Mouse (Mus musculus): ENCODE data around the gene Notum.

The Notum gene

DNA sequence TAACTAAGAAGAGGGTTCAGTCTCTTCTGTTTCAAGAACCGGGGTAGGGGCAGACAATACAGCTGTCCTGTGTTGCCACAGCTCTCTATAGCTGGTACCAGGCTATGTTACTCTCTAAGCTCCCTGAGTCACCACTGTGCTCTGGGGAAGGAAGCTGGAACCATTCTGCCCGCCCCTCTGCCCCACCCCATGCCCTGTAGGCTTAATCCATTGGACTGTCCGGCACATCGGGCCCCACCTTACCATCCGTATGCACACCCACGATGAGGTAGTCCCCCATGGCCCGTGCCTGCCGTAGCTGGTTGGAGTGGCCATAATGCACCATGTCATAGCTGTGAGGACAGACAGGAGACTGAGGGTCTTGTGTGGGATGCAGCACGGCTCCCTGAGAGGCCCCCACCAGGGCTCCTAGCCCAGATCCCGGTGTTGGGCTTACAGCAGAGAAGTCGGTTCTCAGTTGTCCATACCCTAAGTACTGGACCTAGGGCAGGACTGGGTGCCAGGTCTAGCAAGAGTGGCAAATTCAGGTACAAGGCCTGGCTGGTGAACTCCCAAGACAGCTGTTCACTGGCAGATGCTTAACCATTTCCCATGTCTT, 45.3 kb downstream of the Notum start:
- DNase-seq: peak in 1 of 2 experiments; percentile 8

DNA sequence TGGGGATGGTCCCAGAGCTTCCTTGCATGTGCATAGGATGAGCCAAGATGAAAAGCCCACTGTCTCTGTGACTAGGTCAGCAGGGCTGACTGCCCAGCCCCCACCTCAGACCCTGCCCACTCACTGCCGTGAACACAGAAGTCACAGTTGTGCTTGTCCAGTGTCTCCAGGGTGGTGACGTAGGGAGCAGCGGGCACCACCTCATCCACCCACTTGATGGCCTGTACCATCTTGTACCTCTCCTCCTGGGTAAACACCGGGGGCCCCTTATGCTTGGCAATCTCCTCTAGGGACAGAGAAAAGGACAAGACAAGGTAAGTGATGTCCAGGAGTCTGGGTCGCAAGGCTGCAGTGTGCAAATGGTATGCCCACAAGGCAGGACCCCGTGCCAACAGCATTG, 45.8 kb downstream of the Notum start:
- DNase-seq: no peak

DNA sequence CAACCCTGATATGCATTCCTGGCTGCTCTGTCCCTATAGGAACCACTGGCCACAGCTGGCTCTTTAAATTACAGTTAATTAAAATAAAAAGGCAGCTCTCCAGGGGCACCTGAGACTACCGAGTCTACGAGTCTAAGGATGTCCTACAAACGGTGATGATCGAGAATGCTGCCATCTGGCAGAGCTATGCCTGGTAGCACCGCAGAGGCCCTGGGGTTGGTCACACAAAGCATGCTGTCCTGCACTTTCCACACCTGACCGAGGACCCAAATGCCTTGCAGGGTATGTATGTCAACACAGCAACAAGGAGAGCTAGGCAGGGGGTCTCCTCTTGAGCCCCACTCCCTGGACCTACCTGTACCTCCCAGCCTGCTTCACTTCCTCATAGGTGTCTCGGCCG, 47.0 kb downstream of the Notum start:
- DNase-seq: peak in 1 of 2 experiments; percentile 6

DNA sequence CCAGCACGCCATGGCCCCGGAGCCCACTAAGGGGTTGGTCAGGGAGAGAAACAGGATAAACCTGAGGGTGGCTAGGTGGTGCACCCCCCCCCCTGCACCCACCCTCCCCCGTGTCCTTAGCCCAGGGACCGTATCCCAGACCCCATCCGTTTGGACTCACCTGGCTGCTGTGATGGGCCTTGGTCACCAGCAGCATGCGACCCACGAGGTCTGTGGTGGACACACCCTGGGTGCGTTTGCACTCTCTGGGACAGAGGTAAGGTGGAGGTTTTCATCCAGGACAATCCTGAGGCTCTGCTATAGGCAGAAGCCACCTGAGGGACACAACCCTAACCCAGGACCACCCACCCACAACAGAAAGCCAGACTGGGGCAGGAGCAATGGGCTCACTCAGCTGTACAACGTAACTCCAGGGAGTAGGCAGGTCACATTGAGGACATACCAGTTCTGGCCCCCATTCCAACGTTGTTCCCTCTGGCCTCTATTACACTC, 47.4 kb downstream of the Notum start:
- no peak for DNase-seq

DNA sequence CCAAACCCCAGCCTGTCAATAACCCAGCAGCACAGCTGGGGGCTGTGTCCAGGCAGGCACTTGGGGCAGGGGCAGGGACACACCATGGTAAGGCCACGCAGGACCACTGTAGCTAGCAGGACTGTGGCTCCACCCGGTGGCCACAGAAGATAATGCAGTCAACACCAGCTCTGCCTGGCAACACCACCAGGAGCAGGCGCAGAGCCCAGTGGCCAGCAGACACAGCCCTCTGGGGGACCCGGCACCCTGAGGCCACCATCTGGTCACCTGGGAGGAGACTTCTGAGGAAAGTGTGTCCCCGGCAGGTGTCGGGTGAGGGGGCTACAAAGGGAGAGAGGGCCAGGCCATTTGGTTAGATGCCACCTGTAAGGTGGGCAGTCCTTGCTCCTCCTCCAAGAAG, 48.2 kb downstream of the Notum start:
- DNase-seq: peak; percentile 77 to 79

DNA sequence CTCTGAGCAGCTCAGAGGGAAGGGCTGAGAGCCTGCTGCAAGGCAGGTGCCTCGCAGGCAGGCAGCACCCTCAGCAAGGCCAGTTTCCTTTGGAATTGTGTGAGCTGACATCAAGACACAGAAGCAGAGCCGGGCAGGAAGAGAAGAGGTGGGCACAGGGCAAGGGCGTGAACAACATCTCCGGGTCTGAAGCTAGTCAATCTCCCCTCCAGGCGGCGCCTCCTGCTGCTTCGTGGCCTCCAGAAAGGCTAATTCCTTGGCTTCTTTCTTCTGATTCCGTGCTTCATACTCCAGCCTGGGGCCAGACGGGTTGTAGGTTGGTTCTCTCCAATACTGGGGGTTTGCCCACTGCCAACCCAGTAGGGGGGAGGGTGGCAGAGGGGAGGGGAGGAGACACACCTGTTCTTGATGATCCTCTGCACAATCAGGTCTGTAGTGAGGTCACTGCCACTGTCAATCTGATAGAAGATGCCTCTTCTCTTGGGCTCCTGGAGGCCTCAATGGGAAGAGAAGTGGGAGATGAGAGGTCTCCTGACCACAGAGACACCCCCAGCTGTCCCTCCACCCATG, 50.4 kb downstream of the Notum start:
- no peak for DNase-seq

DNA sequence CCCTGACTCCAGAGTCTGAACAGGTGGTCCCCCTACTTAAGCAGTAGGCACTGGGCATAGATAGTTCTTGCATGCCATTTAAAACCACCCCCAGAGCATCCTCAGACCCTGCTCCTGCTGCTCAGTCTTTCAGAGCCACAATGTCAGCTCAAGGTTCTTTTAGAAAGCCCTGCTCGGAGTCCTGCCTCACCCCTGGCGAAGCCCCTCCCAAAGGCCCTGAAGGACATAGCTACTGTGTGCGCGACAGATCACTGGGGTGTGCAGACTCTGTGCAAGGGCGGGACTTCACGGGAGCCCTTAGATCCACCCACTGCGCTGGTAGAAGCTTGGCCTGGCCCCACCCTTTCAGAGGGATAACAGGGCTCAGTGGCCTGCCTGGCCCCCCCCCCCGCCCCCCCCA, 51.7 kb downstream of the Notum start:
- DNase-seq: no peak

DNA sequence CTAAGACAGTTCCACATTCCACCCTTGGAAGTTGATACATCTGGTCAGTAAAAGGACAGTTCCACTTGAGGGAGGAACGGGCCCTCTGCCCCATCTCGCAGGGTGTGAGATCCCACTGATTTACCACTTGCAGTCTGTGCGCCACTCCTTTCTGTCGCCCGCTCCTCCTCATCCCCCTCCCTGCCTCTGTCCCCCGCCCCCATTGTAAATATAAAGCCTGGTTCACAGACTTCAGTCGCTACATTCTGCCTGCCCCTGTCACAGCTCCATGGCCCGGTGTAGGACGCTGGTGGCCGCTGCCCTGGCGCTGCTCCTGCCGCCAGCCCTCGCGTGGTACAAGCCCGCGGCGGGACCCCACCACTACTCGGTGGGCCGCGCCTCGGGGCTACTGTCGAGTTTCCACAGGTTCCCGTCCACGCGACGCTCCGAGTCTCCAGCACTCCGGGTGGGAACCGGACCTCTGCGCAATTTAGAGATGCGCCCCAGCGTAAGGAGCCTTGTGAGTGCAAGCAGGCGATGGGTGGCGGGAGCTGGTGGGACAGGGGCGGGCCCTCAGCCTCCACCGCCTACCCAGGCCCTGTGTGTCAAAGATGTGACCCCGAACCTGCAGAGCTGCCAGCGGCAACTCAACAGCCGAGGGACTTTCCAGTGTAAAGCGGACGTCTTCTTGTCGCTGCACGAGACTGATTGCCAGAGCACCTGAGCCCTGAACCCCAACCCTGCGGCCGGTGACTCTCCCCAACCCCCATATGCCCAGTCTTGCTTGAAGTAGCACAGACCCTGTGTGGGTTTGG, 52.5 kb downstream of the Notum start, which contains the start of gene Npb:
Npb (plus strand) TSS at position 237 of the 794 bp plus-strand sequence.
- no peak for DNase-seq

DNA sequence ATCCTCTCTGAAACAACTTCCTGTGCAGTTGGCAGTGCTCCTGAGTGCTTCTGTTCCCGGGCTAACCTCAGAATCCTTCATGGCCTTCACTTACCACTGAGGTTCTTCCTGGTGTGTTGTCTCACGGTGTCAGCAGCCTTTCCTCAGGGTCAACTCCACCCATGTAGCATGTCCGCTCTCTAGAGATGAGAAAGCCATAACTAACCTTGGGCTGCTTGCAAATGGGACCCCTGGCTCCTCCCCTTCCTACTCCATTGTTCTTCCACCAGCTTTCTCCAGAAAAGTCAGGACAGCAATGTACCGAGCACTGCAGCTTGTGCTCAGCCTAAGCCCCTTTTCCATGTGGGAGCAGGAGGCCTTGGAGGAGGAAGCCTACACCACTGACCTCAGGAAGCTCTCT, 54.2 kb downstream of the Notum start:
- DNase-seq: no peak

DNA sequence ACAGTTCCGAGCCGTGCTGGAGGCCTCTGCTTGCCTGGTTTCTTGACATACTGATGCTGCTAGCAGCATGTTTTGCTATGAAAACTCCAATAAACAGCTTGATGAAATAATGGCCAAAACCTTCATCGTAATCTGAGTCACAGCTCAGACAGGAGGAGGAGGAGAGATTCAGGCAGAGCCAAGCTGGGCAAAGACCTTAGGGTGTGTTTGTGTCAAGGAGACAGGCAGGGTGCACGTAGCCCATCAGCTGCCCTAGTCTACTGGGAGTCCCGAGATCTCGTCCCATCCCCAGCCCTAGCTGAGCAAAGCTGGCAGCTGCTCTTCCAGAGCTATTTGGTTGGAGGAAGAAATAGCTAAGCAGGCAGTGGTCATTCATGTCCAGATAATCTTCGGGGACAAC, 55.3 kb downstream of the Notum start:
- DNase-seq: no peak

Measured in thymus, postnatal 36 days (tissue).